Mouse (Mus musculus): ENCODE data around the gene Arid1b.

Gene Arid1b

DNA sequence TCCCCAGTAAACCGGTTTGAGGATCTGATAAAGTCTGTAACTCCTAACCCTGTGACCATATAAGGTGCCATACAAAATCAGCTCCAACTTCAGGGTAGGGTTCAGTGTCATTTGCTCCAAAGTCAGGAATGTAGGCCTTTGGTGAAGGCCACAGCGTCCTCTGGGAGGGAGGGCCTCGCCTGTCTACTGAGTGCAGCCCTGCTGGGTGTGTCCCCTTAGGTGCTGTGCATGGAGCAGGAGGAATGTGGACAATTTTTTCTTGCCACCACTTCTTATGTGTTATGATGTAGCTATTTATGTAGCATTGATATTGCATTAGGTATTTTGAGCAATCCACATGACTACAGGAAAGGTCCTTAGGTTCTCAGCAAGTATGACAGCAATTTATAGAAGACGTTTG, 124.0 kb downstream of the Arid1b start:
- in situ Hi-C loops (cut with MboI; ENCODE audit: low pct_unique_long_range_greater_than_20kb in 1 of 2, low sequenced_read_pairs in 2 of 2, unreplicated experiment in 1 of 2) = no loop called here

DNA sequence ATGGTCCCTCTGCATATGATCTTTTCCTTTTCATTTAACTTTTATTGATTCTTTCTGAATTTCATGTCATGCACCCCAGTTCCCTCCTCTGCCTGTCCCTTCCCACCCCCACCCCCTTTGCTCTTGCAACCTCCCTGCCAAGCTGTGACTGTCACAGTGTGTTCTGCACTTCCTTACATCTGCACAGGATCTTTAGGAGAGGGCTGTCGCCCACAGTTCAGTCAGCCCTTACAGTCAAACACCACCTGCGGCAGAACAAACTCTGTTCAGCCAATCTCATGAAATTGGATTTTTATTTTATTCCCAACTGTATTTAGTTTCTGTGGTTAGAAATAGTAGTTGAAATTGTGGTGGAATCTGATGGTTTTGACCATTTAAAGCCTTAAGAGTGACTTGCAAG, 130.5 kb downstream of the Arid1b start:
- in situ Hi-C loops (cut with MboI; ENCODE audit: low pct_unique_long_range_greater_than_20kb in 1 of 2, low sequenced_read_pairs in 2 of 2, unreplicated experiment in 1 of 2) = no loop called here

DNA sequence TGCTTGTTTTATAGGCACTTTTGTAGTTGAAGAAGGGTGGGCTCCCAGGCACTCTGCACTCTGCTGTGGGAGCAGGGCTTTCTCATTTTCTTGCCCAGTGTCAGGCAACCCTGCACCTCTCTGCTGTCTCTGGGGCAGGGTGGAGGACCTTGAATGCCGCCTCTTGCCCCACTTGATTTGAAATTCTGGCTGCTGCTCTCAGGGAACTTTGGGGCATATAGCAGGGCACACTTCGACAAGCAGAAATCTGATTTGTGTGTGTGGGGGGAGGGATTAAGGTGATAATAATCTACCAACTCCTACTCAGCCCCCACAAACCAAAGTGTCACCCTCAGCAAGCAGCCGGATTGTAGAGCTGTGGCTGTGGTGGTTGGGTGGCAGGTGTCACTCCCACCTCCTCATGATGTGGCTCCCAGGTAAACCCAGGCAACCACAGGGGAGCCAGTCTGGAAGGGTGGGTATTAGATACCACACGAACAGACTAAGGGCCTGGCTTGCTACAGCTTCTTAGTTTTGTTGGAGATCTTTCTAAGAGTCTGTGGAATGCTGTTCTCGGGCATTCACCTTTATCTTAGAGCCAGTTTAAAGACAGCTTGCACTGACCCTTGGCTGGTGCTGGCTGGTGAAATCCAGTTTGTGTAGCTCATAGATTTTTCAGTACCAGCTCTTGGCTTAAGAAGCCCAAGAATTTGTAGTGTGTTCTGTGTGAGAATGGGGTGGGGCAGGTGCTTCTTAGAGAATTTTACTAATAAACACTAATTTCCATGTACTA, 131.1 kb downstream of the Arid1b start:
- in situ Hi-C loops (cut with MboI; ENCODE audit: low pct_unique_long_range_greater_than_20kb in 1 of 2, low sequenced_read_pairs in 2 of 2, unreplicated experiment in 1 of 2) = no loop called here

DNA sequence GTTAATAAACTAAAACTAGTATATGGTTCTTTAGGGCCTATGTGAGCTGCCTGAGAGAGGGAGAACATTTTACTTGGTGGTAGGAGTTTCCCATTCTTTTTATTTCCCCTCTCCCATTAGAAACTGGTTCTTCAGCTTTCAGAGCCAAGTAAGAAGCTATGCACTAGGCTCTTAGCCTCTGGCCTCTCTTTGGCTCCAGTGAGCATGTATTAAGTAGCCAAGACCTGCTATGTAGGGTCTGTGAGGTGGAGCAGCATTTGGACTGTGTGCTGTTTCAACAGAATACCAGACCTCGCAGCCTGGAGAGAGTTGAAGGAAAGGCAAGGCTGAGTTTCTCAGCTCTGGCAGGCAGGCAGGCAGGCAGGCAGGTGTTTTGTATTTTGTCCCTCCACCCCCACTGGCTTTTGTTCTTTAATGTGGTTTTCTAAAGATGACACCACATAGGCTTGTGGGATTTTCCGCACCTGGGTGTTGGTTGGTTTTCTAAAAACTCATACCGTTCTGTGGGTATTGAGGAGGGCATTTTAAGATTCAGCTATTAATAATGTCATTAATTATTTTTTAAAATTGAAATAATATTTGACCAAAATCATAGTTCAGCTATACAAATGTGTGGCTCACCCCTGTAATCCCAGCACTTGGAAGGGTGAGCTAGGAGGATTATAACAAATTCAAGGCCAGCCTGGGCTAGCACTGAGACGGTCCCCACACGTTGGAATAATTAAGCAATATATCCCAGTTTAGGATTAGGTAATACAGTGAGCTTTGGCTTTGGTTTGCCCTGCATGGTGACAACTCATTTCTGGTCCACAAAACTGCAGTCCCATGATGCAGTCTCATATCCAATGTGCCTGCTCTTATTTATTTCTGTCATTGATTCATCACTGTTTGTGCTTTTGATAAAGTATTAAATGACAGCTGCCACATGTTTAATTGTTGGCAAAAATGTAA, 132.0 kb downstream of the Arid1b start:
- in situ Hi-C loops (cut with MboI; ENCODE audit: low pct_unique_long_range_greater_than_20kb in 1 of 2, low sequenced_read_pairs in 2 of 2, unreplicated experiment in 1 of 2) = no loop called here

GRCm38 (mm10) chr17:5129606-5130005, 135.5 kb downstream of the Arid1b start:
- in situ Hi-C loops (cut with MboI; ENCODE audit: low pct_unique_long_range_greater_than_20kb in 1 of 2, low sequenced_read_pairs in 2 of 2, unreplicated experiment in 1 of 2) = no loop called here

GRCm38 (mm10) chr17:5130116-5130515, 136.0 kb downstream of the Arid1b start:
- in situ Hi-C loops (cut with MboI; ENCODE audit: low pct_unique_long_range_greater_than_20kb in 1 of 2, low sequenced_read_pairs in 2 of 2, unreplicated experiment in 1 of 2) = no loop called here

GRCm38 (mm10) chr17:5131706-5132105, 137.6 kb downstream of the Arid1b start:
- in situ Hi-C loops (cut with MboI; ENCODE audit: low pct_unique_long_range_greater_than_20kb in 1 of 2, low sequenced_read_pairs in 2 of 2, unreplicated experiment in 1 of 2) = no loop called here

GRCm38 (mm10) chr17:5132296-5132986, 138.3 kb downstream of the Arid1b start:
- in situ Hi-C loops (cut with MboI; ENCODE audit: low pct_unique_long_range_greater_than_20kb in 1 of 2, low sequenced_read_pairs in 2 of 2, unreplicated experiment in 1 of 2) = no loop called here

DNA sequence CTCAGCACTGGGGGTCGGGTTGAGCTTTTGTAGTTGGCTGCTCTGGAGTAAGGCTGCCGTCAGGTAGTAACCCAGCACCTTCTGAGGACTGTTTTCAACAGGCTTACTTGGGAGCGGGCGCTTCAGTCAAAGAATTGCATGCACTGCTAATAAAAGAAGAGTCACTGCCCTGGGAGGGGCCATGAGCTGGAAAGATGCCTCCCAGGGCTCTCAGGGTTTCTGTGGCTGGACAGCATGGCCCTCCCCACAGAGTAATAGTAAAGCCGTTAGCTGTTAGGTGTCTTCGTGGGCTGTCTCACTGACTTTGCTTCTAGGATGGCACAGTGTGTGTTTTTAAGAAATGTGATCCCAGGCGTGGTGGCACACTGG, 138.8 kb downstream of the Arid1b start:
- in situ Hi-C loops (cut with MboI; ENCODE audit: low pct_unique_long_range_greater_than_20kb in 1 of 2, low sequenced_read_pairs in 2 of 2, unreplicated experiment in 1 of 2) = no loop called here

DNA sequence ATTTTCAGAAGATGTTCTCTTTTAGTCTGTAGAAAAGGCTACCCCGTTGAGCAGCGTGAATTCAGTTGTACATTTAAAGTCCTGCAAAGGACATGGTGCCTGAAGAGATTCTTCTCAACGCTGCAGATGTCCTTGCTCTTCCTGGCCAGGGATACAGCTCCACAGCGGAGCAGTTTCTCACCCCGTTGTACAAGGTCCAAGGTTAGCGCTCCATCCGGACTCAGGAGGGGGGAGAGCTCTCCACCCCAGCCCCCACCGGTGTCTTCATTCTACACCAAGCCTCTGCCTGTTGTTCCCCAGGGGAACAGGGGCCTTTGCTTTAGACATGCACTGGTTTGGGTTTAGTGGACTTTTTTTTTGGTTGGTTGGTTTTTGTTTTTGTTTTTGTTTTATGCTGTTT, 139.7 kb downstream of the Arid1b start:
- in situ Hi-C loops (cut with MboI; ENCODE audit: low pct_unique_long_range_greater_than_20kb in 1 of 2, low sequenced_read_pairs in 2 of 2, unreplicated experiment in 1 of 2) = no loop called here

DNA sequence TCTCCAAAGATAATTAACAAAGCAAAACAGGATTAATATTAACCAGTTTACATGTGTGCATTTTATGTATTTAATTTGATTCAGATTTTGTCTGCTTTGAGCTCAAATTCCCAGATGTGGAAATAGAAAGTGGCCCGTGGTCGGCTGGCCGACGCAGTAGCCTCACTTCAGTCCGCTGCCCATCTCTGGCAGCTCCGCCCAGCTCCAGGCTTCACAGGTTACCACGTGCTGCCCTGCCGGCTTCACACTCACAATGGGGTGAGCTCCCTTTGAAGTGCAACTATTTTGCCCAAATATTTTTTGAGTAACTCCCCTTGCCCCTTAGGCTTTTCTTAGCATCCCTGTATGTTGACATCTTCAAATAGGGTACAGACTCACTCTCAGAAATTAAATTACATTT, 140.1 kb downstream of the Arid1b start:
- in situ Hi-C loops (cut with MboI; ENCODE audit: low pct_unique_long_range_greater_than_20kb in 1 of 2, low sequenced_read_pairs in 2 of 2, unreplicated experiment in 1 of 2) = no loop called here

DNA sequence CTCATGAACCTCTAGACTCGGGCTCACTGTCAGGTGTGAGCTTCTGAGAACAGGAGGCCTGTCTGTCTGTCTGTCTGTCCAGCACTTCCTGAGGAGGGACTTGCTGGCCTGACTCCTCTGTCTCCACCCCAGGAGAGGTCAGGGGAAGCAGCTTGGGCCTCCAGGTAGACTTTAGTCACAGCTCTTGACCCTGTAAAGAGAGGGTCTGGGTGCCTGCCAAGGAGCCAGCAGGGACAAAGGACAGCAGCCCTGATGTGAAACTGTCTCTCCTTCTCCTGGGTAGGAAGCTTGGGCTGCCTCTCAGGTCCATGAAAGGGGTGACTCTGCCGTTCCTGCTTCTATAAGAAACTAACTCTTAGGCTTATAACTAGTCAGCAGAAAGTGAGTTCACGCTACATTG, 143.8 kb downstream of the Arid1b start:
- in situ Hi-C loops (cut with MboI; ENCODE audit: low pct_unique_long_range_greater_than_20kb in 1 of 2, low sequenced_read_pairs in 2 of 2, unreplicated experiment in 1 of 2) = no loop called here

- in situ Hi-C loops (cut with MboI; ENCODE audit: low pct_unique_long_range_greater_than_20kb in 1 of 2, low sequenced_read_pairs in 2 of 2, unreplicated experiment in 1 of 2) = no loop called here
These were observed 144.6 kb downstream of the Arid1b start for GRCm38 (mm10) chr17:5138641-5139205.

- in situ Hi-C loops (cut with MboI; ENCODE audit: low pct_unique_long_range_greater_than_20kb in 1 of 2, low sequenced_read_pairs in 2 of 2, unreplicated experiment in 1 of 2) = no loop called here
These were observed 145.4 kb downstream of the Arid1b start for GRCm38 (mm10) chr17:5139553-5139952.

DNA sequence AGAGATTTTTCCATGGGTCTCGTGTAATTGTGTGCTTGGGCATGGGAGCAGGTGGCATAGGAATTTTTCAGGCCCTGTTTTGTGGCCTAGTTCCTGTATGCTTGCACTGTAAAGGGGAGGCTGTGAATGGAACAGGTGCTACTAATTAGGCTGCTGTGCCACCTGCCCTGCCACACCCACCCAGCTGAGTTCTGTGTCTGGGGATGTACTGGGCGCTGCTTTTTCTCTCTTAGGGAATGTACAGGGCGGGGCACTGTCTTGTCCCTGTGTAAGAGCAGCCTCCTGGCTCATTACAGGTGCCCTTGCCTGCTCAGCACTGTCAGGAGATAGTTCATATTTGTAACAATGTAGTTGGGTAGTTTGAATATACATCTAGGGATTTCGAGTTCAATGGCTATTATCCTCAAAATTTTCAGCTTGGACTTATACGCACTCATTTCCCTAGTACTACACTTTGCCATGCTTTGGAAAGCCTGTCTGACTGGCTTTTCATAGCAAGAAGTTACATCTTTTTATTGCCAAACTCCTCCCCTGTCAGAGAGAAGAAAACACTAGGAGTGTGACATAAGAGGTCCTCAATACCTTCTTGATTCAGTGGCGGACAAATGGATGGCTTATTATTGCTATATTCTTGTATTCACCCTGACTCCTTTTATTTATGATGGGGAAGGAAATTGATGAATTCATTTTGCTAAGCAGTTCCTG, 149.8 kb downstream of the Arid1b start:
- in situ Hi-C loops (cut with MboI; ENCODE audit: low pct_unique_long_range_greater_than_20kb in 1 of 2, low sequenced_read_pairs in 2 of 2, unreplicated experiment in 1 of 2) = no loop called here

DNA sequence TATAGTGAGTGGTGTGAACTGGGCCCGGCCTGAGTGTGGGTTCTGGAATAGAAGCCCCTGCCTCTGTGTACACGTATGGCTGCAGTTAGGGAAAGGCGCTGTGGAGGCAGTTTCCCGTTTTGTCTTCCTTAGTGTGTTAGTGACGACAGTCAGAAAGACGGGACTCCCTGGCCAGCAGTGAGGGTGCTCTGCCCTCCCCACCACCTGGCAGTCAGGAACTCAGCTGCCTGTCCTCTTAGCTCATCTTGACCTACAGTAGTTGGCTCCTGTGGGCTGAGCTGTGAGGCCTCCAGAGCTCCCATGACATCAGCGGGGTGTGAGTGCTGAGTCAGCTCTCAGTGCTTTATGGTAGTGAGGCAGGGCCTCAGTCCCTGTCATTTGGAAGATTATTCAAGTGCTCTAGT, 156.5 kb downstream of the Arid1b start:
- in situ Hi-C loops (cut with MboI; ENCODE audit: low pct_unique_long_range_greater_than_20kb in 1 of 2, low sequenced_read_pairs in 2 of 2, unreplicated experiment in 1 of 2) = no loop called here

DNA sequence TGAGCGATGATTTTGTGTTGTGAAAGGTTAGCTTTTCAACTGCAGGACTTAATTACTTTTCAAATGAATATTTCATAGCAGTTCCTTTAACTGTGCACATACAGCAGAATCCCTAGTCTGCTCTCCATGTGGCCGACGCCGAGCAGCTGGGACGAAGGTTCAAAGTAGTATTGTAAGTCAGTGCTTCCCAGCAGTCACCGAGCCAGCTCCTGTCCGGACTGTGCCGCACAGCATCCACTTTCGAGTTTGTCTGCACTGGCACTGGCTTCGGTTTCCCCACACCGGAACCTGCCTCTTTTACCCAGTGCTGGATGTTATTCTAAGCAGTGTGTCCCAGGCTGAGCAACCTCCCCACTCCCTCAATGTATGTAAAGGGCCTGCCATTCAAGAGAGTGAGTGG, 157.7 kb downstream of the Arid1b start:
- in situ Hi-C loops (cut with MboI; ENCODE audit: low pct_unique_long_range_greater_than_20kb in 1 of 2, low sequenced_read_pairs in 2 of 2, unreplicated experiment in 1 of 2) = no loop called here

DNA sequence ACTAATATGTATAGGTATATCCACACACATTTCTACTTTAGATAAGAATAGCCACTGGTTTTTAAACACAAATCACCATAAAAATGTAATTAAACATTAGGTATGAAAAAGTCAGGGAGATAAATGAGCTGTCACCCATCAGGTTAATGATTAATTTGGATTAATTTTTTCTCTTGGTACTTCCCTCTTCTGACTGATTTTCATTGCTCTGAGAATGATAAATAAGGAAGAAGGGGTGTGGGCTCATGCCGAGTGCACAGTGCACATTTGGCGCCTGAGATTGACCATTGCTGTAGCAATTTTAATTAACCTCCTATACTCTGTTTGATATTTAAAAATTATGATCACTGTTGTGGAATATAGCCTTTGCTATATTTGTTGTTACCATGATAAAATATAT, 159.3 kb downstream of the Arid1b start:
- in situ Hi-C loops (cut with MboI; ENCODE audit: low pct_unique_long_range_greater_than_20kb in 1 of 2, low sequenced_read_pairs in 2 of 2, unreplicated experiment in 1 of 2) = no loop called here

All from mouse embryonic stem cell (cell line).